Mouse (Mus musculus): ENCODE data around the gene Pptc7.

Gene Pptc7

DNA sequence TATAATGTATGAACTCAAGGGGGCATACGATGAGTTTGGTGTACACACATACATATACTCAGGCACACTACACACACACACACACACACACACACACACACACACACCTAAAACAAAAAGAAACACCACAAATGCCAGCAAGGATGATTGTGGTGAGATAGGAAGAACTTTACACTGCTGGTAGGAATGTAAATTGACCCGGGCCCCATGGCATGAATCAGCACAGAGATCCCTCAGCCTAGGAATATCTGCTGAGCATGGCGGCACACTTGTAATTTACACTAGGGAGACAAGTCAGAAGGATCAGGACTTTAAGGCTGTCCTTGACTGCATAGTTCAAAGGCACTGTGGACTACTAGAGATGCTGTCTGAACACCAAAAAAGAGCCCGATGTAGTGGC, 46.1 kb downstream of the Pptc7 start:
- no peak for DNase-seq (ENCODE audit: low read depth, low spot score)

DNA sequence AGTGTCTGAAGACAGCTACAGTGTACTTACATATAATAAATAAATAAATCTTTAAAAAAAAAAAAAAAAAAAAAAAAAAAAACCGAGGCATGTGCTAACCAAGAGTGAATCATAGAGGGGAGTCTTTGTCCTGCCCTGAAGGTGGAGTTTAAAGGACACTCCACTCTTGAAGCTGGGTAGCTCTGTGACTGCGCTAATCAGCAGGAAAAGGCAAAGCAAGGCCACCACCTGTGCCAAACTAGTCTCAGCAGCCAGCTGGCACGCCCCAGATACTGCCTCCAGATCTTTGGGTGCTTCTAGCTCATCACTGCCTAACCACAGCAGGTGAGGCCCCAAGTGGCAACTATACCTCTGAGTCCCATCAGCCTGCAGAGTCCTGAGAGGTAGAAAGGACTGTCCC, 50.5 kb downstream of the Pptc7 start:
- no peak for DNase-seq (ENCODE audit: low read depth, low spot score)

DNA sequence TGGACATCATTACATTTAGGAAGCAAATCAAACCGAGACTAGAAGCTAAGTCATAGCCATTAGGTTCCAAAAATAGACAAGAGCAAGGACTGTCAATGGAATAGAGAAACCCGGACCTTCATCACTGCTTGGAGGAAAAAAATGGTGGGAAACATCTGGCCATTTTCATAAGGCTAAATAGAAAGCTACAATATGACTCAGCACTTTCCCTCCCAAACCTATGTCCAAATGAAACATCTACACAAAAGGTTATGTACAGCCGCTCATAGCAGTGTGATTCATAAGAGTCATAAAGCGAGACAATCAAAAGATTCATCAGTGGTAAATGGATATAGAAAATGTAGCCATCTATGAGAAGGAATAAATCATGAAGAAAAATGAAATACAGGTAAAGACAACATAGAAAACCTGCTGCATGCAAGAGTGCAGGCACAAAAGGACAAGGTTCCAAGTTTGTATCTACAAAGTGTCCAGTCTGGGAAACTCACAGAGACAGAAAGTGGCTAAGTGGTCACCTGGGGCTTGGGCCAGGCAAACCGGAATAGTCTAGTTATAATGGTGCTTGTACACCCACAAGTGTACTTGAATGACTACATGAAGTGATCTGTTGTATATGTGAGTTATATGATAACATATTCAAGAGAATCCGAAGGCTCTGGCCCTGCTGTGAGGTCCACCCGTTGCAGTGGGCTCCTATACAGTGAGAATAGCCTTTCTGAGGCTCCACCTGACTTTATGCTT, 52.6 kb downstream of the Pptc7 start:
- no peak for DNase-seq (ENCODE audit: low read depth, low spot score)

DNA sequence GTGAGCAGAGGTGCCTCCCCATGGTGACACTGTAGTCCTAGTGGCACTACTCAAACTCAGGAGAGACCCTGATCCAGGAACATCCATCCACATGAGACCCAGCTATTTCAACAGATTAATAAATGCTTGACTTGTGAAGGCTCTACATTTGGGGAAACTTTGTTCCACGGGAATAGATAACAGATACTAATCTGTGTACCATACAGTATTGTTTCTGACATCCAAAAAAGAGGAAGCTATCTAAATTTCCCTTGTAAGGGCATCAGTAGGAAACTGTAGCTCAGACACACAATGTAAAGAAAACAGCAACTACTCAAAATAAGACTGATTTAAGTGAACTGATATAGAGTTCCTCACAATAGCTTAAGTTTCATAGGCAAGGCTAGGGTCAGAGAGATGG, 58.7 kb downstream of the Pptc7 start:
- no peak for DNase-seq (ENCODE audit: low read depth, low spot score)

DNA sequence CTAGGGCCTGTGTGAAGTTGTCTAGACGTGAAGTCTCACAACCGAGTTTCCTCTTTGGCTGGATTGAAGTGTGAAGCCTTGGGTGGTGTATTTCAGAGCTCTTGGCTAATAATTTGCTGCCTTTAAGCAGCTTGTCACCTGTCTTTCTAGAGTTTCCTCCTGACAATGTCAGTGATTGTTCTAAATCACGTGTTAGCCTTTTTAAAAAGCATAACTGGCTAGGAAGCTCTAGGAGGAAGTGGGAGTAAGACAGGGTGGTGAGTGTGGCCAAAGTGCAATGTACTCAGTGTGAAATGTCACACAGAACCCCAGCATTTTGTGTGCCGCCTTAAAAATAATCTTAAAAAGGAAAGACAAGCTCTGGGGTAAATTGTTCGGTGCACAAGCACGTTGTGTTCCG, 59.6 kb downstream of the Pptc7 start:
- no peak for DNase-seq (ENCODE audit: low read depth, low spot score)

DNA sequence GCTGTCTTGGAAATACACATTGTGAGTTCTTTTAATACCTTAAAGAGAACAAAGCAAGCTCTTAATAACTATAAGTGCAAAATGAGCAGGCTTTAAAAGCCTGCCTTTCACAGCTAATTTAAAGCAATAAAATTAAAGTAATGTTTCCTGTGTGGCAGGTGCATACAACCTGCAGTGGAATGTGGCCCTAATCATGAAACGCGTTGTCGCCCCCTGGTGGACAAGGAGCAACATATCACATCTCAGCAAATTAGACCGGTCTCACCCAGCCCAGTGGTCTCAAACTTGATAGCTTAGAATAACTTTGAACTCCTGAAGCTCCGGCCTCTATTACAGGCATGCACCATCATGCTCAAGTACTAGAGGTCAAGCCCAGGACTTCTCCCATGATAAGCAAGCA, 60.1 kb downstream of the Pptc7 start:
- peak; percentile 65 for DNase-seq (ENCODE audit: low read depth, low spot score)

DNA sequence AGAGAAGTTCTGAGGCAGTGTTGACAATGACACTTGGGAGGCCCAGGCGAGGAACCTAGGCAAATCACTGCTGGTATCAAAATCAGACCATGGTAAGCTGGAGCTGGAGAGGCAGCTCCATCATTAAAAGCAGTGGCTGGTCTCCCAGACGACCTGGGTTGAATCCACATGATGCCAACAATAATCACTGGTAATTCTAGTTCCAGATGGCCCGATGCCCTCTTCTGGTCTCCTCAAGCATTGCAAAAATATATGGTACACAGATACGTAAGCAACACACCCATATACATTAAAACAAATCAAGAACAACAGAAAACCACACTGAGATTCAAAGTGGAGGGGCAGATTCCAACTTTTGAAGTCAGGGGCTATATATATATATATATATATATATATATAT, 61.6 kb downstream of the Pptc7 start:
- no peak for DNase-seq (ENCODE audit: low read depth, low spot score)

DNA sequence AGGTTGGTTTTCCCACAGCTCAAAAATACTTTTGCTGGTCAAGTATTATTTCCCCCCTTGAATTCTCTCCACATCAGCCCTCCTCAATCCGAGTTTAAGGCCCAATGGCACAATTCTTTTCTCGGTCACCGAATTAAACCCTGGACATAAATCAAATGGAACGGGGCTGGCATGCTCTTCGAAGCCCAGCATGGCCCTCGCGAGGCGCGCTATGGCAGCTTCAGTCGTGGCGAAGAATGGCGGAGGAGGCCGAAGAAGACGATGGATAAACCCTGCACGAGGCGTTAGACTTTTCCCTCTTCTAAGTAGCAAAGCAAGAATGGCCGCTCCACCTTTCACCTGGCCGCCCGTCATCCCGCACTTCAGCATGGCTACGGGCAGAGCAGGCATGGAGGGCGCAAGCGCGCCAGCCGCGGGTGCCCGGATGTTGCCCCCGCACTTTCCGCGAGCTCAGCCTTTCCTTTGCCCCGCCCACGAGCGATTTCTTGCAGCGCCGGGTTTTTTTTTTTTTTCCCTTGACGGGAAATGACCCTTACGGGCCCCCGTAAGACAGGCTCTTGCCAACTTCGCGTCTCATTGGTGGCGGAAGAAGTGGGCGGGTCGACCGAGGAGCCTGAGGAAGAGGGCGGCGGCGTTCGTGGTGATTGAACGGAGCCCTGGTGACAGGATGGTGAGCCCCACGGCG, 69.8 kb downstream of the Pptc7 start, which contains the start of the genes Rad9b and Vps29:
TSS of gene Rad9b (minus strand) at position 427 of the 685 bp plus-strand sequence.
TSS of gene Vps29 (plus strand) at position 563 of the 685 bp plus-strand sequence.
- peak; percentile 100 for DNase-seq (ENCODE audit: low read depth, low spot score)

DNA sequence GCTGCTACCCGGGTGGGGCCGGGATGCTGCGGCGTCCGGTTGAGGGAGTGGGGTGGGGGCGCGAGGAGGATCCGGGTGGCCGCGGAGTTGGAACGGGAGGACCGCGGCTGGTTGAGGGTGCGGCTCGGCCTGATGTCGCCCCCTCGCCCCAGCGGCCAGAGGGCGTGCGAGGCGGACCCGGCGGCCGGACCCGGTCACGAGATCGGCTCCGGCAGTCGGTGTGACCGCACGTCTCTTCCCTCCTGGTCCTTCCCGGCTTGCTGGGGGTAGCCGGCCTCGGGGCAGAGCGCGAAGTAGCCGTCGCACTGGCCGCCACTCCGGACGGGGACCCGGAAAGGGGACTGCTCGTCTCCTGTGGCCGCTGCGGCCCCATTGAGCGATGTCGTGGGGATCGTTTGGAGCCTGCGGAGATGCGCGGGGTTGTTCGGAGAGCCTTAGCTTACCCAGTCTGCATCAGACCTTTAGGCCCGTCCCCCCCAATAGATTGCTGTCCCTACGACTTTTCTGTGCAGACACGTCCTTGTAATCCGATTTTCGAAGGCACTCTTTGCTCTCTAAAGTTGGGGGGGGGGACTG, 70.4 kb downstream of the Pptc7 start:
- DNase-seq (ENCODE audit: low read depth, low spot score), result no peak

DNA sequence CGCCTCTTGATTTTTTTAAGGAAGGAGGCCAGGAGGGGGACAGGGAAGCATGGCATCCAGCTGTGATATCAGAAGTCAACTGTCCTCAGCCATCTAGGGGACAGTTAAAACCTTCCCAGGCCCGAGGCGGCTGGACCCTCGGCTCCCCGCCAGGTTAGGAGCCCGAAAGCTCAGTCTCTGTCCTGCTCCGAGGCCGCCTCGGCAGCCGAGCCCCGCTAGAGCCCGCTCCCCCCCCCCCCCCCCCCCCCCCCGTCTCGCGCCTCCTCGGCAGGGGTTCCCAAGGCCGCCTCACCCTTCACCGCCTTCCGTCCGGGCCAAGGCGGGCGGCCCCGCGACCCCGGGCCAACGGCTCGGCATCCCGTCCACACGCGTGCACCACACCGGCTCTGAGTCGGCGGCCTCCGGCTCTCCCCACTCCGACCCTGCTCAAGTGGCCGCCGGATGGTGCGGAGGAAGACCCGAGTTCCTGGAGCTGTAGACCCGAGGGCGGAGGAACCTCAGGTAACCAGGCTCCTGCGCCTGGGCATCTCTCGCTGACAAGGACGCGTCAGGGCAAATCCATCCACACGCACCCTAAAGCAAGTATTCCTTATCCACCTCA, 87.5 kb downstream of the Pptc7 start, which contains the start of gene Gpn3:
TSS of gene Gpn3 (plus strand) at position 286 of the 601 bp plus-strand sequence.
- no peak for DNase-seq (ENCODE audit: low read depth, low spot score)

DNA sequence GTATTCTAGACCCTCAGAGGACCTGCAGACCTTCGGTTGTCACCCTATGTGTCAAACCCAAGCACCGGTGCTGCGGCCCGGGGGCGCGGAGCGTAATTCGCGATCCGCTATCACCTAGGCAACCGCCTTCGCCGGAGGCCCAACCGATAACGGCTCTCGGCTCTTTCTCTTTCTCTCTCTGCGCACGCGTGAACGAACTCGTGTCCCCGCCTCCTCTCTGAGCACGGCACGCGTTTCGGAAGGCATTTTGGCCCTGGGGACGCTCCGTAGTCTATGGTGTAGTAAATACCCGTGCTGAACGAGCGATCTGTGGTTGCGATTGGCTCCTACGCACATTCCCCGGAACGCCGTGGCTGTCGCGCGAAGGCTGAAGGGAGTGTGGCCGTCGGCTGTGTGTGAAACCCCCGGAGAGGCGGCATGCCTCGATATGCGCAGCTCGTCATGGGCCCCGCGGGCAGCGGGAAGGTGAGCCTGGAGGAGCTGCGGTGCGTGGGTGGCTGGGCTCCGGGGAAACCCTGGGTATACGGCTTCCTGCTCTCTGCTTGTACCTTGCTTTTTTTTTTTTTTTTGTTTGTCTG, 88.1 kb downstream of the Pptc7 start, which contains the start of gene Fam216a:
TSS of gene Fam216a (minus strand) at position 173 of the 578 bp plus-strand sequence.
- peak; percentile 99 for DNase-seq (ENCODE audit: low read depth, low spot score)

DNA sequence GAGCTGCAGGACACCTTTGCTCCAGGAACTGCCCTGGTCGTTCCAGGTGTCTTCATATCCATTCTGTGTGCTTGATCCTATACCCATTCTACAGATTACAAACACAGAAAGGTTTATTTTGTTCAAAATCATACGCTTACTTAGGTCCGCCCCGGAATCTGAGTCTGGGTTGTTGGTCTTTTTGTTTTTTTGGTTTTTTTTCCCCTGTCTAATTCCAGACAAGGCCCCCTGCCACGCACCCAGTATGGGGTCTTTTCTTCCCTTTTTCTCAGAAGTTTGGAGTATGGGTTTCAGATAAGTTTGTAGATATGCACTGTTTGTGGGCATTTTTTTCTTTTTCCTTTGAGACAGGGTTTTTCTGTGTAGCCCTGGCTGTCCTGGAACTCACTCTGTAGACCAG, 88.7 kb downstream of the Pptc7 start:
- no peak for DNase-seq (ENCODE audit: low read depth, low spot score)

All from retina, adult 2 months (tissue).